22 mouse cellular contexts compared by ENCODE assay signal in genomic region chr3:83374333-83374732, GRCm38 (mm10).
DNase-seq lines count a peak whose midpoint lies in the region; ATAC-seq and TF ChIP-seq lines count a peak whose summit lies in the region.
"Had no signal": no experiment of that assay in that cellular context is flagged by ENCODE, and none has a peak within 500 bp of the region (broad histone marks: within the 10 kb centered on the region; RNA-seq: fewer than 3 reads in every experiment).

No protein-coding gene starts in this region.

- no peaks in the 10 kb centered on the region for H3K27me3 ChIP-seq in kidney, adult 2 months (replicated peaks; ENCODE audit: control insufficient read depth, insufficient read depth, low read length)
- H3K27me3 ChIP-seq in kidney, embryonic 15.5 days, result no peaks in the 10 kb centered on the region
- no peaks in the 10 kb centered on the region for H3K27me3 ChIP-seq in kidney, embryonic 16.5 days (ENCODE audit: insufficient read depth, low read length)
- no peaks in the 10 kb centered on the region for H3K27me3 ChIP-seq in forebrain, embryonic 13.5 days
- H3K27me3 ChIP-seq: embryonic facial prominence, embryonic 15.5 days; forebrain, embryonic 15.5 days; heart, embryonic 12.5 days; hindbrain, embryonic 13.5 days had no signal

- H3K4me2 ChIP-seq in kidney, embryonic 15.5 days, result no peak overlapping the region
- H3K4me2 ChIP-seq in kidney, embryonic 16.5 days (replicated peaks; ENCODE audit: low read depth, low read length), result no peak overlapping the region
- no peak overlapping the region for H3K4me2 ChIP-seq in forebrain, embryonic 13.5 days
- H3K4me2 ChIP-seq: embryonic facial prominence, embryonic 15.5 days; forebrain, embryonic 15.5 days; heart, embryonic 12.5 days; hindbrain, embryonic 13.5 days had no signal

- no peaks in the 10 kb centered on the region for H3K36me3 ChIP-seq in kidney, adult 2 months (ENCODE audit: control insufficient read depth, insufficient read depth, low read length)
- no peaks in the 10 kb centered on the region for H3K36me3 ChIP-seq in kidney, embryonic 15.5 days
- H3K36me3 ChIP-seq in kidney, embryonic 16.5 days (ENCODE audit: insufficient read depth, low read length), result no peaks in the 10 kb centered on the region
- H3K36me3 ChIP-seq in forebrain, embryonic 13.5 days (ENCODE audit: poor library complexity, severe bottlenecking), result no peaks in the 10 kb centered on the region
- H3K36me3 ChIP-seq: embryonic facial prominence, embryonic 15.5 days; forebrain, embryonic 10.5 days; forebrain, embryonic 15.5 days; heart, embryonic 12.5 days; hindbrain, embryonic 13.5 days had no signal

- H3K27ac ChIP-seq in kidney, adult 2 months (ENCODE audit: insufficient read depth, low read depth, low read length), result no peak overlapping the region
- H3K27ac ChIP-seq in kidney, embryonic 15.5 days, result 0 out of 2 replicates have a peak overlapping the region, but pooled peaks have one; percentile 28
- H3K27ac ChIP-seq in kidney, embryonic 16.5 days (ENCODE audit: low read length), result no peak overlapping the region
- no peak overlapping the region for H3K27ac ChIP-seq in forebrain, embryonic 13.5 days
- H3K27ac ChIP-seq: embryonic facial prominence, embryonic 15.5 days; forebrain, embryonic 10.5 days; forebrain, embryonic 15.5 days; heart, adult 2 months; hindbrain, embryonic 13.5 days; hindbrain, postnatal 0 days had no signal

- no peak overlapping the region for H3K4me3 ChIP-seq in kidney, adult 2 months (ENCODE audit: insufficient read depth, low read depth, low read length)
- no peak overlapping the region for H3K4me3 ChIP-seq in kidney, embryonic 15.5 days (replicated peaks)
- H3K4me3 ChIP-seq in kidney, embryonic 16.5 days (ENCODE audit: low read length), result no peak overlapping the region
- no peak overlapping the region for H3K4me3 ChIP-seq in forebrain, embryonic 13.5 days
- H3K4me3 ChIP-seq: embryonic facial prominence, embryonic 15.5 days; erythroblast, embryonic 14.5 days; forebrain, embryonic 10.5 days; forebrain, embryonic 15.5 days; heart, adult 2 months; heart, embryonic 12.5 days; hindbrain, embryonic 13.5 days had no signal

- ATAC-seq in kidney, embryonic 15.5 days (replicated peaks; ENCODE audit: low FRiP score), result no peak; the same call in 1 of the 2 replicates
- peak; percentile 71; the same call in 1 of the 2 replicates for ATAC-seq in kidney, embryonic 16.5 days (ENCODE audit: low FRiP score, low TSS enrichment)
- no peak for ATAC-seq in forebrain, embryonic 13.5 days
- ATAC-seq: forebrain, embryonic 15.5 days; hindbrain, postnatal 0 days had no signal

- H3K9me3 ChIP-seq in kidney, embryonic 15.5 days (replicated peaks), result no peaks in the 10 kb centered on the region
- 0 out of 2 replicates have a peak, but pooled peaks cover 3% of the 10 kb centered on the region for H3K9me3 ChIP-seq in kidney, embryonic 16.5 days (ENCODE audit: low read length)
- H3K9me3 ChIP-seq in forebrain, embryonic 13.5 days (replicated peaks), result no peaks in the 10 kb centered on the region
- H3K9me3 ChIP-seq: embryonic facial prominence, embryonic 15.5 days; forebrain, embryonic 10.5 days; forebrain, embryonic 15.5 days; hindbrain, embryonic 13.5 days had no signal

- TF ChIP-seq CTCF in kidney, adult 2 months (conservative IDR thresholded peaks at IDR 0.05; ENCODE audit: insufficient read depth, insufficient read length, low read depth, low read length), result no peak

- no peak overlapping the region for H3K9ac ChIP-seq in kidney, embryonic 15.5 days
- H3K9ac ChIP-seq in kidney, embryonic 16.5 days (replicated peaks; ENCODE audit: low read length), result no peak overlapping the region
- H3K9ac ChIP-seq in forebrain, embryonic 13.5 days, result no peak overlapping the region
- H3K9ac ChIP-seq: embryonic facial prominence, embryonic 15.5 days; forebrain, embryonic 15.5 days; heart, embryonic 12.5 days; hindbrain, embryonic 13.5 days had no signal

- TF ChIP-seq POLR2A in kidney, adult 2 months (IDR thresholded peaks at IDR 0.05; ENCODE audit: low read depth, low read length), result no peak

- H3K4me1 ChIP-seq in kidney, adult 2 months (ENCODE audit: control insufficient read depth, insufficient read depth, low read length), result no peaks in the 10 kb centered on the region
- 0 out of 2 replicates have a peak, but pooled peaks cover 6% of the 10 kb centered on the region for H3K4me1 ChIP-seq in kidney, embryonic 15.5 days
- 0 out of 2 replicates have a peak, but pooled peaks cover 6% of the 10 kb centered on the region for H3K4me1 ChIP-seq in kidney, embryonic 16.5 days (ENCODE audit: insufficient read depth, low read length)
- H3K4me1 ChIP-seq in forebrain, embryonic 13.5 days, result no peaks in the 10 kb centered on the region
- H3K4me1 ChIP-seq: embryonic facial prominence, embryonic 15.5 days; forebrain, embryonic 10.5 days; forebrain, embryonic 15.5 days; heart, embryonic 12.5 days; hindbrain, embryonic 13.5 days had no signal

- peak; percentile 23 for DNase-seq in kidney, adult 2 months
- no peak for DNase-seq in kidney, adult 11 months
- peak; percentile 7 to 9 for DNase-seq in kidney, postnatal 36 days
- DNase-seq in thymus, postnatal 36 days, result no peak
- DNase-seq: adrenal gland, adult 2 months; adrenal gland, postnatal 25 days; cerebellum, adult 18-20 months; cerebellum, adult 9-11 months; cerebellum, postnatal 36 days; gastrocnemius, postnatal 10 days; heart, adult 2 months; heart, postnatal 10 days had no signal

- WGBS in kidney, adult 2 months, result 46% methylated on average over 6 of the region's 6 CpGs
- 41% methylated on average over 6 of the region's 6 CpGs for WGBS in kidney, embryonic 15.5 days
- 42% methylated on average over 6 of the region's 6 CpGs for WGBS in kidney, embryonic 16.5 days
- 82% methylated on average over 6 of the region's 6 CpGs for WGBS in forebrain, embryonic 13.5 days

Comparison
In these comparisons a context has a peak if more than half of its experiments do, and no peak if none do; other contexts are left out.
1. DNase-seq: peak in kidney, adult 2 months (single experiment) and kidney, postnatal 36 days (2 of 2); none in kidney, adult 11 months (single experiment) and thymus, postnatal 36 days (0 of 2).